Mouse (Mus musculus): ENCODE measurements around the gene Stat2. TPM values are rescaled to one million over a fixed set of nuclear protein-coding genes. Genes with fewer than 3 reads are reported as not detected.
"Not testable (repeated sequence)": the region's sequence is repeated elsewhere in the genome, so short reads cannot be mapped to it uniquely, and the experiment has no call there.

Stat2 gene
- polyA plus RNA-seq, 1 experiment from 2014 or later = 16.4 TPM

- Histone ChIP-seq H3K9me3 (ENCODE audit: control insufficient read depth, low read length) (no peaks in the 10 kb centered on the region), H3K4me1 (ENCODE audit: control insufficient read depth, insufficient read depth, low read length) (peaks cover 10% of the 10 kb centered on the region), H3K4me3 (ENCODE audit: low read length) (no peak overlapping the region), H3K27me3 (replicated peaks; ENCODE audit: control insufficient read depth, insufficient read depth, low read length) (no peaks in the 10 kb centered on the region), H3K36me3 (ENCODE audit: control insufficient read depth, insufficient read depth, low read length) (peaks cover 25% of the 10 kb centered on the region), H3K9ac (ENCODE audit: low read depth, low read length) (no peak overlapping the region), H3K27ac (ENCODE audit: low read length) (no peak overlapping the region), H3K4me2 (ENCODE audit: low read depth, low read length) (no peak overlapping the region)
- WGBS = 87% methylated on average over 10 of the region's 10 CpGs
- no peak for ATAC-seq
These were observed 57.3 kb downstream of the Stat2 start for GRCm38 (mm10) chr10:128327610-128328009.

- not testable (repeated sequence) for H3K4me2 ChIP-seq (ENCODE audit: low read depth, low read length); H3K36me3 ChIP-seq (ENCODE audit: control insufficient read depth, insufficient read depth, low read length); H3K4me1 ChIP-seq (ENCODE audit: control insufficient read depth, insufficient read depth, low read length); H3K9me3 ChIP-seq (ENCODE audit: control insufficient read depth, low read length); H3K27ac ChIP-seq (ENCODE audit: low read length); H3K4me3 ChIP-seq (ENCODE audit: low read length); ATAC-seq; H3K27me3 ChIP-seq (replicated peaks; ENCODE audit: control insufficient read depth, insufficient read depth, low read length); H3K9ac ChIP-seq (ENCODE audit: low read depth, low read length)
- WGBS = 81% methylated on average over 6 of the region's 6 CpGs
These were observed 62.2 kb downstream of the Stat2 start for GRCm38 (mm10) chr10:128332358-128333249.

- peak overlapping the region; percentile 89; the same call in 1 of the 2 replicates for H3K27ac ChIP-seq (ENCODE audit: low read length)
These were observed 65.2 kb downstream of the Stat2 start for GRCm38 (mm10) chr10:128335582-128335981.

GRCm38 (mm10) chr10:128336195-128336594 lies 65.8 kb downstream of the Stat2 start:
- WGBS = 80% methylated on average over 3 of the region's 3 CpGs
- no peak overlapping the region for H3K4me2 ChIP-seq (ENCODE audit: low read depth, low read length)
- no peaks in the 10 kb centered on the region for H3K9me3 ChIP-seq (ENCODE audit: control insufficient read depth, low read length)
- ATAC-seq = no peak
- no peaks in the 10 kb centered on the region for H3K27me3 ChIP-seq (replicated peaks; ENCODE audit: control insufficient read depth, insufficient read depth, low read length)
- H3K4me1 ChIP-seq (ENCODE audit: control insufficient read depth, insufficient read depth, low read length) = peaks cover 23% of the 10 kb centered on the region
- H3K36me3 ChIP-seq (ENCODE audit: control insufficient read depth, insufficient read depth, low read length) = no peaks in the 10 kb centered on the region; the same call in 1 of the 2 replicates
- H3K27ac ChIP-seq (ENCODE audit: low read length) = peak overlapping the region; percentile 89
- H3K4me3 ChIP-seq (ENCODE audit: low read length) = no peak overlapping the region
- no peak overlapping the region for H3K9ac ChIP-seq (ENCODE audit: low read depth, low read length)

More at GRCm38 (mm10) chr10:128335582-128335981, 65.2 kb downstream of the Stat2 start:
- no peak overlapping the region for H3K4me3 ChIP-seq (ENCODE audit: low read length)
- H3K9me3 ChIP-seq (ENCODE audit: control insufficient read depth, low read length) = no peaks in the 10 kb centered on the region
- no peak for ATAC-seq
- no peak overlapping the region for H3K9ac ChIP-seq (ENCODE audit: low read depth, low read length)
- peaks cover 23% of the 10 kb centered on the region for H3K4me1 ChIP-seq (ENCODE audit: control insufficient read depth, insufficient read depth, low read length)
- H3K36me3 ChIP-seq (ENCODE audit: control insufficient read depth, insufficient read depth, low read length) = no peaks in the 10 kb centered on the region
- no peaks in the 10 kb centered on the region for H3K27me3 ChIP-seq (replicated peaks; ENCODE audit: control insufficient read depth, insufficient read depth, low read length)
- no peak overlapping the region for H3K4me2 ChIP-seq (ENCODE audit: low read depth, low read length)
- 0% methylated on average over 4 of the region's 4 CpGs for WGBS

- Histone ChIP-seq H3K4me2 (ENCODE audit: low read depth, low read length) (peak overlapping the region; percentile 73), H3K9me3 (ENCODE audit: control insufficient read depth, low read length) (no peaks in the 10 kb centered on the region), H3K27me3 (replicated peaks; ENCODE audit: control insufficient read depth, insufficient read depth, low read length) (no peaks in the 10 kb centered on the region), H3K27ac (ENCODE audit: low read length) (peak overlapping the region; percentile 89), H3K4me3 (ENCODE audit: low read length) (peak overlapping the region; percentile 95), H3K36me3 (ENCODE audit: control insufficient read depth, insufficient read depth, low read length) (no peaks in the 10 kb centered on the region; the same call in 1 of the 2 replicates), H3K9ac (ENCODE audit: low read depth, low read length) (peak overlapping the region; percentile 68; the same call in 1 of the 2 replicates), H3K4me1 (ENCODE audit: control insufficient read depth, insufficient read depth, low read length) (peaks cover 23% of the 10 kb centered on the region)
- WGBS = 64% methylated on average over 3 of the region's 3 CpGs
- ATAC-seq = no peak
These were observed 66.2 kb downstream of the Stat2 start for GRCm38 (mm10) chr10:128336597-128336996.

GRCm38 (mm10) chr10:128337306-128338181 lies 67.2 kb downstream of the Stat2 start, which contains the start of gene Cs:
TSS of gene Cs (plus strand) at chr10:128337734.
- peak within 1 kb of the TSS; percentile 88 for H3K9ac ChIP-seq (ENCODE audit: low read depth, low read length)
- peak; percentile 94 for ATAC-seq
- H3K4me2 ChIP-seq (ENCODE audit: low read depth, low read length) = peak within 1 kb of the TSS; percentile 73
- WGBS = 1% methylated on average over 61 of the region's 61 CpGs
- H3K36me3 ChIP-seq (ENCODE audit: control insufficient read depth, insufficient read depth, low read length) = no peaks in the 10 kb centered on the region; the same call in 1 of the 2 replicates
- peaks cover 23% of the 10 kb centered on the region for H3K4me1 ChIP-seq (ENCODE audit: control insufficient read depth, insufficient read depth, low read length)
- H3K27me3 ChIP-seq (replicated peaks; ENCODE audit: control insufficient read depth, insufficient read depth, low read length) = no peaks in the 10 kb centered on the region
- peak within 1 kb of the TSS; percentile 98 for H3K27ac ChIP-seq (ENCODE audit: low read length)
- H3K9me3 ChIP-seq (ENCODE audit: control insufficient read depth, low read length) = no peaks in the 10 kb centered on the region
- H3K4me3 ChIP-seq (ENCODE audit: low read length) = peak within 1 kb of the TSS; percentile 95

GRCm38 (mm10) chr10:128338415-128338814 lies 68.1 kb downstream of the Stat2 start:
- Histone ChIP-seq H3K4me1 (ENCODE audit: control insufficient read depth, insufficient read depth, low read length) (peaks cover 23% of the 10 kb centered on the region), H3K9me3 (ENCODE audit: control insufficient read depth, low read length) (no peaks in the 10 kb centered on the region), H3K27me3 (replicated peaks; ENCODE audit: control insufficient read depth, insufficient read depth, low read length) (no peaks in the 10 kb centered on the region), H3K4me3 (ENCODE audit: low read length) (peak overlapping the region; percentile 95), H3K9ac (ENCODE audit: low read depth, low read length) (peak overlapping the region; percentile 88), H3K4me2 (ENCODE audit: low read depth, low read length) (peak overlapping the region; percentile 69), H3K36me3 (ENCODE audit: control insufficient read depth, insufficient read depth, low read length) (no peaks in the 10 kb centered on the region; the same call in 1 of the 2 replicates), H3K27ac (ENCODE audit: low read length) (peak overlapping the region; percentile 98)
- 19% methylated on average over 5 of the region's 5 CpGs for WGBS
- ATAC-seq = peak; percentile 51

GRCm38 (mm10) chr10:128338948-128339347 lies 68.6 kb downstream of the Stat2 start:
- Histone ChIP-seq H3K9ac (ENCODE audit: low read depth, low read length) (peak overlapping the region; percentile 88; the same call in 1 of the 2 replicates), H3K36me3 (ENCODE audit: control insufficient read depth, insufficient read depth, low read length) (no peaks in the 10 kb centered on the region; the same call in 1 of the 2 replicates), H3K4me1 (ENCODE audit: control insufficient read depth, insufficient read depth, low read length) (peaks cover 26% of the 10 kb centered on the region), H3K27ac (ENCODE audit: low read length) (no peak overlapping the region), H3K27me3 (replicated peaks; ENCODE audit: control insufficient read depth, insufficient read depth, low read length) (no peaks in the 10 kb centered on the region), H3K9me3 (ENCODE audit: control insufficient read depth, low read length) (no peaks in the 10 kb centered on the region), H3K4me2 (ENCODE audit: low read depth, low read length) (peak overlapping the region; percentile 69), H3K4me3 (ENCODE audit: low read length) (peak overlapping the region; percentile 95)
- WGBS = 71% methylated on average over 2 of the region's 2 CpGs
- ATAC-seq = no peak

GRCm38 (mm10) chr10:128340257-128340656 lies 69.9 kb downstream of the Stat2 start:
- Histone ChIP-seq H3K9me3 (ENCODE audit: control insufficient read depth, low read length) (no peaks in the 10 kb centered on the region), H3K4me1 (ENCODE audit: control insufficient read depth, insufficient read depth, low read length) (peaks cover 33% of the 10 kb centered on the region), H3K27ac (ENCODE audit: low read length) (no peak overlapping the region), H3K36me3 (ENCODE audit: control insufficient read depth, insufficient read depth, low read length) (no peaks in the 10 kb centered on the region; the same call in 1 of the 2 replicates), H3K4me2 (ENCODE audit: low read depth, low read length) (no peak overlapping the region), H3K4me3 (ENCODE audit: low read length) (no peak overlapping the region), H3K27me3 (replicated peaks; ENCODE audit: control insufficient read depth, insufficient read depth, low read length) (no peaks in the 10 kb centered on the region), H3K9ac (ENCODE audit: low read depth, low read length) (no peak overlapping the region)
- WGBS = 72% methylated on average over 2 of the region's 2 CpGs
- no peak for ATAC-seq
